ENCODE assay signal across 25 mouse cellular contexts in genomic region chr2:26984179-26984578, GRCm38 (mm10). TPM values are rescaled to one million over a fixed set of nuclear protein-coding genes. Genes with fewer than 3 reads are reported as not detected.
DNase-seq lines count a peak whose midpoint lies in the region; ATAC-seq and TF ChIP-seq lines count a peak whose summit lies in the region.
"Had no signal": no experiment of that assay in that cellular context is flagged by ENCODE, and none has a peak within 500 bp of the region (broad histone marks: within the 10 kb centered on the region; RNA-seq: fewer than 3 reads in every experiment).

No protein-coding gene starts in this region.

- no peak for TF ChIP-seq EP300 in liver, postnatal 0 days (IDR thresholded peaks at IDR 0.05; ENCODE audit: low read depth)

- H3K4me1 ChIP-seq in liver, adult 2 months (ENCODE audit: control insufficient read depth, insufficient read depth, low read length) = peaks cover 9% of the 10 kb centered on the region
- no peaks in the 10 kb centered on the region for H3K4me1 ChIP-seq in liver, embryonic 15.5 days (replicated peaks)
- no peaks in the 10 kb centered on the region for H3K4me1 ChIP-seq in liver, embryonic 12.5 days
- H3K4me1 ChIP-seq in liver, embryonic 16.5 days (ENCODE audit: control insufficient read depth, low read depth, low read length) = no peaks in the 10 kb centered on the region; the same call in 1 of the 2 replicates
- no peaks in the 10 kb centered on the region for H3K4me1 ChIP-seq in liver, embryonic 11.5 days (replicated peaks; ENCODE audit: control insufficient read depth, insufficient read depth, low read length)
- peaks cover 9% of the 10 kb centered on the region for H3K4me1 ChIP-seq in liver, postnatal 0 days (ENCODE audit: insufficient read depth)

- no peaks in the 10 kb centered on the region for H3K79me2 ChIP-seq in liver, adult 2 months (ENCODE audit: control insufficient read depth, insufficient read depth, low read length)

- no peak overlapping the region for H3K4me3 ChIP-seq in liver, adult 2 months (ENCODE audit: insufficient read depth, low read depth, low read length)
- H3K4me3 ChIP-seq in liver, embryonic 15.5 days (replicated peaks) = no peak overlapping the region
- H3K4me3 ChIP-seq in liver, embryonic 12.5 days = no peak overlapping the region
- no peak overlapping the region for H3K4me3 ChIP-seq in liver, embryonic 16.5 days (ENCODE audit: low read depth, low read length)
- H3K4me3 ChIP-seq in liver, embryonic 11.5 days (ENCODE audit: low read depth, low read length) = no peak overlapping the region
- H3K4me3 ChIP-seq in liver, postnatal 0 days (ENCODE audit: low read depth, low read length) = no peak overlapping the region

- 20% methylated on average over 2 of the region's 2 CpGs for WGBS in liver, adult 2 months
- 37% methylated on average over 2 of the region's 2 CpGs for WGBS in liver, embryonic 15.5 days (ENCODE audit: insufficient replicate concordance)
- 59% methylated on average over 2 of the region's 2 CpGs for WGBS in liver, embryonic 12.5 days (ENCODE audit: insufficient replicate concordance)
- 53% methylated on average over 2 of the region's 2 CpGs for WGBS in liver, embryonic 16.5 days (ENCODE audit: insufficient replicate concordance)
- 59% methylated on average over 2 of the region's 2 CpGs for WGBS in liver, embryonic 11.5 days
- WGBS in liver, postnatal 0 days (ENCODE audit: insufficient replicate concordance) = 56% methylated on average over 2 of the region's 2 CpGs

- TF ChIP-seq CTCF in liver, adult 2 months (IDR thresholded peaks at IDR 0.05; ENCODE audit: low read depth, low read length) = no peak
- TF ChIP-seq CTCF in liver, postnatal 0 days (IDR thresholded peaks at IDR 0.05; ENCODE audit: low read depth) = no peak

- peak; percentile 33; the same call in 1 of the 2 replicates for ATAC-seq in liver, embryonic 15.5 days (ENCODE audit: insufficient read depth)
- ATAC-seq in liver, embryonic 12.5 days = no peak
- peak; percentile 74 for ATAC-seq in liver, embryonic 16.5 days (ENCODE audit: low read depth)
- ATAC-seq in liver, embryonic 11.5 days (replicated peaks; ENCODE audit: low FRiP score) = no peak
- ATAC-seq in liver, postnatal 0 days = peak; percentile 82
- ATAC-seq: activated CD4-positive, CD25-positive, alpha-beta regulatory T cell, adult 4 months; CD4-positive, CD25-positive, alpha-beta regulatory T cell, adult 4 months; Patski had no signal

- no peak overlapping the region for H3K4me2 ChIP-seq in liver, embryonic 15.5 days
- H3K4me2 ChIP-seq in liver, embryonic 12.5 days = no peak overlapping the region
- no peak overlapping the region for H3K4me2 ChIP-seq in liver, embryonic 16.5 days (ENCODE audit: low read depth, low read length)
- H3K4me2 ChIP-seq in liver, embryonic 11.5 days = no peak overlapping the region
- H3K4me2 ChIP-seq in liver, postnatal 0 days (ENCODE audit: low read depth, low read length) = peak overlapping the region; percentile 40

- H3K9ac ChIP-seq in liver, adult 2 months (ENCODE audit: low read depth, low read length) = no peak overlapping the region
- no peak overlapping the region for H3K9ac ChIP-seq in liver, embryonic 15.5 days
- no peak overlapping the region for H3K9ac ChIP-seq in liver, embryonic 12.5 days
- no peak overlapping the region for H3K9ac ChIP-seq in liver, embryonic 16.5 days (ENCODE audit: low read depth, low read length)
- H3K9ac ChIP-seq in liver, embryonic 11.5 days (ENCODE audit: low read depth, low read length) = no peak overlapping the region
- no peak overlapping the region for H3K9ac ChIP-seq in liver, postnatal 0 days (replicated peaks)

- peak; percentile 66 for DNase-seq in liver, adult 2 months (ENCODE audit: extremely low read depth, low read depth, low spot score)
- no peak for DNase-seq in liver
- no peak for DNase-seq in liver, embryonic 11.5 days (ENCODE audit: low spot score)
- no peak for DNase-seq in liver, postnatal 0 days
- no peak for DNase-seq in cerebellum, adult 9-10 months
- DNase-seq: adrenal gland, adult 2 months; adrenal gland, adult 8-10 months; adrenal gland, postnatal 10 days; adrenal gland, postnatal 14 days; adrenal gland, postnatal 25 days; adrenal gland, postnatal 36 days; B cell, adult 2 months; cerebellum, adult 11 months; cerebellum, adult 11-12 months had no signal

- no peak for TF ChIP-seq POLR2A in liver, adult 2 months (IDR thresholded peaks at IDR 0.05; ENCODE audit: extremely low read depth, insufficient read depth, low read length)

- H3K27me3 ChIP-seq in liver, adult 2 months (ENCODE audit: control insufficient read depth, insufficient read depth, low read length) = no peaks in the 10 kb centered on the region
- H3K27me3 ChIP-seq in liver, embryonic 15.5 days = no peaks in the 10 kb centered on the region; the same call in 1 of the 2 replicates
- H3K27me3 ChIP-seq in liver, embryonic 12.5 days (replicated peaks) = 0 out of 2 replicates have a peak, but pooled peaks cover 4% of the 10 kb centered on the region
- H3K27me3 ChIP-seq in liver, embryonic 16.5 days (ENCODE audit: control insufficient read depth, insufficient read depth, low read depth, low read length) = no peaks in the 10 kb centered on the region
- H3K27me3 ChIP-seq in liver, embryonic 11.5 days (replicated peaks; ENCODE audit: control insufficient read depth, insufficient read depth, low read length) = peaks cover 6% of the 10 kb centered on the region; the same call in 1 of the 2 replicates
- no peaks in the 10 kb centered on the region for H3K27me3 ChIP-seq in liver, postnatal 0 days (ENCODE audit: insufficient read depth, low read length)

- H3K36me3 ChIP-seq in liver, adult 2 months (ENCODE audit: control insufficient read depth, insufficient read depth, low read length) = no peaks in the 10 kb centered on the region
- H3K36me3 ChIP-seq in liver, embryonic 15.5 days (replicated peaks) = no peaks in the 10 kb centered on the region
- no peaks in the 10 kb centered on the region for H3K36me3 ChIP-seq in liver, embryonic 12.5 days
- H3K36me3 ChIP-seq in liver, embryonic 16.5 days (ENCODE audit: control insufficient read depth, insufficient read depth) = no peaks in the 10 kb centered on the region
- H3K36me3 ChIP-seq in liver, embryonic 11.5 days (ENCODE audit: control insufficient read depth, insufficient read depth, low read length) = no peaks in the 10 kb centered on the region
- no peaks in the 10 kb centered on the region for H3K36me3 ChIP-seq in liver, postnatal 0 days (replicated peaks; ENCODE audit: insufficient read depth, low read length)
- H3K36me3 ChIP-seq: G1E had no signal

- no peak overlapping the region for H3K27ac ChIP-seq in liver, adult 2 months (replicated peaks; ENCODE audit: insufficient read depth, low read depth, low read length)
- no peak overlapping the region for H3K27ac ChIP-seq in liver, embryonic 15.5 days (replicated peaks)
- no peak overlapping the region for H3K27ac ChIP-seq in liver, embryonic 12.5 days
- H3K27ac ChIP-seq in liver, embryonic 16.5 days (ENCODE audit: low read length) = no peak overlapping the region
- H3K27ac ChIP-seq in liver, embryonic 11.5 days (ENCODE audit: low read depth, low read length) = no peak overlapping the region
- peak overlapping the region; percentile 76 for H3K27ac ChIP-seq in liver, postnatal 0 days (ENCODE audit: low read depth)

- H3K9me3 ChIP-seq in liver, embryonic 15.5 days (replicated peaks) = no peaks in the 10 kb centered on the region
- no peaks in the 10 kb centered on the region for H3K9me3 ChIP-seq in liver, embryonic 12.5 days (replicated peaks)
- H3K9me3 ChIP-seq in liver, embryonic 16.5 days (replicated peaks; ENCODE audit: control insufficient read depth, low read length) = no peaks in the 10 kb centered on the region
- no peaks in the 10 kb centered on the region for H3K9me3 ChIP-seq in liver, embryonic 11.5 days (ENCODE audit: control insufficient read depth, low read length)
- no peaks in the 10 kb centered on the region for H3K9me3 ChIP-seq in liver, postnatal 0 days (ENCODE audit: low read length)
- H3K9me3 ChIP-seq: G1E had no signal

RNA-seq across cellular contexts. Expression of gene Adamts13, which starts 11.0 kb away (rescaled TPM):
- total RNA-seq in liver, adult 2 months (2014; rRNA removed) = 5.6 and 8.3 TPM in 2 replicates
- 5.8 and 11.2 TPM in 2 replicates for polyA plus RNA-seq in liver, adult 2 months (2012; rRNA removed)
- polyA plus RNA-seq in liver, embryonic 15.5 days (2015; fragmentation: Nextera tagmentation; extraction: Ambion mirVana) = 1.6 and 2.0 TPM in 2 replicates
- polyA plus RNA-seq in liver, embryonic 12.5 days (2016; fragmentation: Nextera tagmentation; extraction: Ambion mirVana) = 0.96 and 1.1 TPM in 2 replicates
- 1.8 and 2.0 TPM in 2 replicates for polyA plus RNA-seq in liver, embryonic 16.5 days (2015; fragmentation: Nextera tagmentation; extraction: Ambion mirVana)
- polyA plus RNA-seq in liver, embryonic 11.5 days (2014; fragmentation: Nextera tagmentation; extraction: Ambion mirVana) = 0.43 and 0.63 TPM in 2 replicates
- polyA plus RNA-seq in liver, postnatal 0 days (2015; fragmentation: Nextera tagmentation; extraction: Ambion mirVana) = 1.7 and 1.9 TPM in 2 replicates
- total RNA-seq: adrenal gland, adult 18-20 months; adrenal gland, adult 2 months; adrenal gland, adult 8-10 months; adrenal gland, postnatal 25 days; adrenal gland, postnatal 36 days; ES-E14; G1E had no signal
- polyA plus RNA-seq: activated CD4-positive, CD25-positive, alpha-beta regulatory T cell, adult 4 months; CD4-positive, CD25-positive, alpha-beta regulatory T cell, adult 4 months; G1E had no signal

RNA-seq across cellular contexts. Expression of gene Rexo4, which starts 20.0 kb away (rescaled TPM):
- 15.2 TPM in 2 replicates for total RNA-seq in liver, adult 2 months (2014; rRNA removed)
- 8.3 and 11.8 TPM in 2 replicates for polyA plus RNA-seq in liver, adult 2 months (2012; rRNA removed)
- polyA plus RNA-seq in liver, embryonic 15.5 days (2015; fragmentation: Nextera tagmentation; extraction: Ambion mirVana) = 19.2 and 19.9 TPM in 2 replicates
- polyA plus RNA-seq in liver, embryonic 12.5 days (2016; fragmentation: Nextera tagmentation; extraction: Ambion mirVana) = 33.8 and 35.2 TPM in 2 replicates
- polyA plus RNA-seq in liver, embryonic 16.5 days (2015; fragmentation: Nextera tagmentation; extraction: Ambion mirVana) = 16.7 and 17.5 TPM in 2 replicates
- polyA plus RNA-seq in liver, embryonic 11.5 days (2014; fragmentation: Nextera tagmentation; extraction: Ambion mirVana) = 58.8 TPM in 2 replicates
- 13.7 and 14.2 TPM in 2 replicates for polyA plus RNA-seq in liver, postnatal 0 days (2015; fragmentation: Nextera tagmentation; extraction: Ambion mirVana)

RNA-seq across cellular contexts. Expression of gene Cacfd1, which starts 25.5 kb away (rescaled TPM):
- 17.7 and 21.5 TPM in 2 replicates for total RNA-seq in liver, adult 2 months (2014; rRNA removed)
- 48.1 and 58.0 TPM in 2 replicates for polyA plus RNA-seq in liver, adult 2 months (2012; rRNA removed)
- polyA plus RNA-seq in liver, embryonic 15.5 days (2015; fragmentation: Nextera tagmentation; extraction: Ambion mirVana) = 13.2 and 15.0 TPM in 2 replicates
- 16.5 and 19.1 TPM in 2 replicates for polyA plus RNA-seq in liver, embryonic 12.5 days (2016; fragmentation: Nextera tagmentation; extraction: Ambion mirVana)
- 13.7 and 14.3 TPM in 2 replicates for polyA plus RNA-seq in liver, embryonic 16.5 days (2015; fragmentation: Nextera tagmentation; extraction: Ambion mirVana)
- polyA plus RNA-seq in liver, embryonic 11.5 days (2014; fragmentation: Nextera tagmentation; extraction: Ambion mirVana) = 32.6 and 32.9 TPM in 2 replicates
- 21.1 and 23.5 TPM in 2 replicates for polyA plus RNA-seq in liver, postnatal 0 days (2015; fragmentation: Nextera tagmentation; extraction: Ambion mirVana)

RNA-seq across cellular contexts. Expression of gene Slc2a6, which starts 43.6 kb away (rescaled TPM):
- total RNA-seq in liver, adult 2 months (2014; rRNA removed) = 0.34 and 0.46 TPM in 2 replicates
- 0.39 and 0.50 TPM in 2 replicates for polyA plus RNA-seq in liver, adult 2 months (2012; rRNA removed)
- 0.28 and 0.29 TPM in 2 replicates for polyA plus RNA-seq in liver, embryonic 15.5 days (2015; fragmentation: Nextera tagmentation; extraction: Ambion mirVana)
- 0.31 and 0.36 TPM in 2 replicates for polyA plus RNA-seq in liver, embryonic 12.5 days (2016; fragmentation: Nextera tagmentation; extraction: Ambion mirVana)
- 0.32 and 0.40 TPM in 2 replicates for polyA plus RNA-seq in liver, embryonic 16.5 days (2015; fragmentation: Nextera tagmentation; extraction: Ambion mirVana)
- polyA plus RNA-seq in liver, embryonic 11.5 days (2014; fragmentation: Nextera tagmentation; extraction: Ambion mirVana) = 0.51 and 0.64 TPM in 2 replicates
- polyA plus RNA-seq in liver, postnatal 0 days (2015; fragmentation: Nextera tagmentation; extraction: Ambion mirVana) = 0.31 and 0.47 TPM in 2 replicates
- polyA plus RNA-seq: G1E had no signal

RNA-seq across cellular contexts. Expression of gene Stkld1, which starts 50.3 kb away (rescaled TPM):
- total RNA-seq in liver, adult 2 months (2014; rRNA removed) = 0.09 TPM in 1 of 2 replicates, not detected in the other
- polyA plus RNA-seq in liver, adult 2 months (2012; rRNA removed) = 0.06 and 0.11 TPM in 2 replicates
- polyA plus RNA-seq in liver, embryonic 15.5 days (2015; fragmentation: Nextera tagmentation; extraction: Ambion mirVana) = 0.06 and 0.08 TPM in 2 replicates
- 0.06 and 0.14 TPM in 2 replicates for polyA plus RNA-seq in liver, embryonic 12.5 days (2016; fragmentation: Nextera tagmentation; extraction: Ambion mirVana)
- 0.04 TPM in 2 replicates for polyA plus RNA-seq in liver, embryonic 16.5 days (2015; fragmentation: Nextera tagmentation; extraction: Ambion mirVana)
- polyA plus RNA-seq in liver, embryonic 11.5 days (2014; fragmentation: Nextera tagmentation; extraction: Ambion mirVana) = 0.10 and 0.16 TPM in 2 replicates
- polyA plus RNA-seq in liver, postnatal 0 days (2015; fragmentation: Nextera tagmentation; extraction: Ambion mirVana) = 0.06 TPM in 1 of 2 replicates, not detected in the other
- total RNA-seq: adrenal gland, postnatal 14 days; ES-E14; G1E; MEL had no signal
- polyA plus RNA-seq: C2C12 had no signal

Comparison
In these comparisons a context has a peak if more than half of its experiments do, and no peak if none do; other contexts are left out.
1. ATAC-seq: peak in liver, embryonic 15.5 days (single experiment), liver, embryonic 16.5 days (single experiment) and liver, postnatal 0 days (single experiment); none in liver, embryonic 12.5 days (single experiment) and liver, embryonic 11.5 days (single experiment).